Mouse (Mus musculus) telencephalon, adult 2 months (tissue): ENCODE measurements at regions not wholly inside any gene's neighbourhood (a gene's known extent, or its start where the extent isn't known, plus 50 kb on each side); places are given as distances from the start of the nearest gene placed in this dataset.
A peak's percentile ranks its signal among the peaks of the same experiment; 100 is the strongest.

Experiments
- DNase-seq: peaks from one replicate; pipeline ENCODE4 v3.0.0-alpha.2; 2011; ENCODE audit warnings: low read depth, low spot score

- DNase-seq: peak; percentile 82
Measured at GRCm38 (mm10) chr5:27906550-27906949, 64.6 kb downstream of the Htr5a start.

GRCm38 (mm10) chr5:27908329-27908960, 66.5 kb downstream of the Htr5a start:
- DNase-seq: no peak
